Mouse (Mus musculus) CH12.LX (cell line): ENCODE measurements around the gene Ppp2r3a. TPM values are rescaled to one million over a fixed set of nuclear protein-coding genes. Genes with fewer than 3 reads are reported as not detected.

Experiments used
- DNase-seq: peaks from one replicate; pipeline ENCODE4 v3.0.0-alpha.2; 2013; ENCODE audit errors: extremely low read depth
- H3K27ac ChIP-seq: 2 replicates; pipeline ENCODE4 v1.5.1; 2012; ENCODE audit warnings: low read depth, mild to moderate bottlenecking, control low read depth, moderate library complexity; ENCODE audit not compliant: insufficient read depth
- H3K27me3 ChIP-seq: replicated peaks from 2 replicates; pipeline ENCODE3; 2012; ENCODE audit warnings: inconsistent platforms
- H3K36me3 ChIP-seq, 2 experiments: replicated peaks in 1 of 2; 2 replicates each; pipeline versions ENCODE3 to v1.6.1; 2012; ENCODE audit warnings: inconsistent platforms in 1 of 2, low read length in 1 of 2, mild to moderate bottlenecking in 1 of 2, mixed read lengths in 1 of 2, moderate library complexity in 1 of 2; ENCODE audit not compliant: control insufficient read depth in 1 of 2, insufficient read depth in 1 of 2
- H3K4me1 ChIP-seq, 2 experiments: 2 replicates each; pipeline ENCODE4 v1.6.1; 2012; ENCODE audit warnings: inconsistent platforms in 1 of 2, moderate library complexity in 1 of 2; ENCODE audit not compliant: insufficient read depth in 2 of 2, control insufficient read depth in 1 of 2
- H3K4me2 ChIP-seq: 2 replicates; pipeline ENCODE4 v1.6.1; 2012; ENCODE audit warnings: low read depth, mild to moderate bottlenecking, control low read depth; ENCODE audit not compliant: poor library complexity, insufficient read depth, severe bottlenecking
- H3K4me3 ChIP-seq, 3 experiments: fragments of 150-350 bp in 1 of 3; sonication (generic) in 1 of 3; replicated peaks in 1 of 3; 2 replicates each; pipeline versions ENCODE3 to v1.5.1; 2011 to 2012; ENCODE audit warnings: low read depth in 2 of 3, low read length in 2 of 3, mild to moderate bottlenecking in 2 of 3, moderate library complexity in 2 of 3, control low read depth in 1 of 3, improper control_type of control experiment in 1 of 3, inconsistent platforms in 1 of 3, mixed read lengths in 1 of 3; ENCODE audit not compliant: poor library complexity in 1 of 3
- H3K79me2 ChIP-seq: replicated peaks from 2 replicates; pipeline ENCODE4 v1.6.1; 2012; ENCODE audit warnings: mild to moderate bottlenecking, moderate library complexity; ENCODE audit not compliant: control insufficient read depth, poor library complexity, insufficient read depth, severe bottlenecking; ENCODE audit errors: extremely low read depth
- H3K9ac ChIP-seq: 2 replicates; pipeline ENCODE4 v1.6.1; 2012; ENCODE audit warnings: low read depth, mild to moderate bottlenecking, control low read depth, moderate library complexity; ENCODE audit not compliant: insufficient read depth
- H3K9me3 ChIP-seq: replicated peaks from 2 replicates; pipeline ENCODE3; 2012; ENCODE audit warnings: low read length, inconsistent platforms, mixed read lengths
- CHD1 ChIP-seq: IDR thresholded peaks from 2 replicates; pipeline ENCODE4 v1.6.1; 2012; ENCODE audit warnings: low read depth, low read length, improper control_type of control experiment, inconsistent platforms
- CHD2 ChIP-seq: IDR thresholded peaks from 2 replicates; pipeline ENCODE4 v1.6.1; 2011; ENCODE audit warnings: low read length, improper control_type of control experiment
- ETS1 ChIP-seq: conservative IDR thresholded peaks from 2 replicates; pipeline ENCODE4 v1.6.1; 2012; ENCODE audit warnings: low read depth, mild to moderate bottlenecking, inconsistent platforms, low read length, improper control_type of control experiment, moderate library complexity
- SIN3A ChIP-seq: IDR thresholded peaks from 2 replicates; pipeline ENCODE4 v1.6.1; 2012; ENCODE audit warnings: low read length, improper control_type of control experiment, inconsistent platforms
- TCF12 ChIP-seq: IDR thresholded peaks from 2 replicates; pipeline ENCODE4 v1.6.1; 2014; ENCODE audit warnings: low read depth, mild to moderate bottlenecking, inconsistent platforms, low read length, improper control_type of control experiment
- ZNF384 ChIP-seq: IDR thresholded peaks from 2 replicates; pipeline ENCODE4 v1.6.1; 2012; ENCODE audit warnings: low read depth, low read length, improper control_type of control experiment, inconsistent platforms
- dilution Hi-C: fragments of 300-500 bp; cut with MboI; formaldehyde crosslinking; loops from 2 replicates; pipeline ENCODE4 v1.14.3; 2020; ENCODE audit warnings: low sequenced_read_pairs; ENCODE audit not compliant: extremely low pct_unique_long_range_greater_than_20kb, extremely low pct_ligation_motif_present
- in situ Hi-C: fragments of 300-500 bp; cut with MboI; formaldehyde crosslinking; loops from 3 replicates; pipeline ENCODE4 v1.14.3; 2019; ENCODE audit warnings: low sequenced_read_pairs, low pct_ligation_motif_present, low pct_unique_long_range_greater_than_20kb, mixed read lengths
- polyA plus RNA-seq: library from polyadenylated mRNA; unstranded; fragments of >175 nt; gene quantifications from 2 replicates; pipeline ENCODE4 v1.2.1, GENCODE M21; 2012; ENCODE audit warnings: low read depth; ENCODE audit not compliant: insufficient read length
- total RNA-seq, 2 experiments: library from RNA; depleted of rRNA; stranded (reverse); fragments of 300-350 nt in 1 of 2; fragments of >200 nt in 1 of 2; gene quantifications; 2 replicates each; pipeline ENCODE4 v1.2.3; 2012 to 2014

Ppp2r3a gene
- total and polyA plus RNA-seq, 3 experiments: 1.2 to 2.1 (median 1.8) TPM

- peaks cover 0 to 22% of the 10 kb centered on the region in 2 experiments for H3K36me3 ChIP-seq
- no peaks in the 10 kb centered on the region for H3K27me3 ChIP-seq
- in situ Hi-C loops (no loop called here), dilution Hi-C loops (no loop called here)
- peaks cover 86% of the 10 kb centered on the region for H3K79me2 ChIP-seq
- H3K27ac ChIP-seq: 0 out of 2 replicates have a peak overlapping the region, but pooled peaks have one; percentile 31
- H3K9ac ChIP-seq: peak overlapping the region; percentile 68
- peak; percentile 45 for DNase-seq
- TF ChIP-seq CHD2 (peak; percentile 74), TCF12 (no peak), ETS1 (no peak)
- H3K4me1 ChIP-seq: peaks cover 6 to 35% of the 10 kb centered on the region in 2 experiments; a peak in 3 of 4 replicates
- peak overlapping the region; percentile 81 for H3K4me2 ChIP-seq
- no peaks in the 10 kb centered on the region for H3K9me3 ChIP-seq
- peak overlapping the region; percentile 53 to 98 (median 86) for H3K4me3 ChIP-seq
Measured at GRCm38 (mm10) chr9:101078579-101078978, 173.0 kb downstream of the Ppp2r3a start.

GRCm38 (mm10) chr9:101077486-101077885 is 174.1 kb downstream of the Ppp2r3a start:
- H3K9ac ChIP-seq: peak overlapping the region; percentile 99
- peak; percentile 78 for TF ChIP-seq CHD1
- TF ChIP-seq TCF12: no peak
- in situ Hi-C loops (no loop called here), dilution Hi-C loops (no loop called here)
- peak overlapping the region; percentile 92 for H3K4me2 ChIP-seq
- peaks cover 6 to 37% of the 10 kb centered on the region in 2 experiments; a peak in 3 of 4 replicates for H3K4me1 ChIP-seq
- no peaks in the 10 kb centered on the region for H3K9me3 ChIP-seq
- peaks cover 76% of the 10 kb centered on the region for H3K79me2 ChIP-seq
- peak overlapping the region; percentile 86 to 98 (median 97) for H3K4me3 ChIP-seq
- H3K36me3 ChIP-seq: peaks cover 0 to 20% of the 10 kb centered on the region in 2 experiments
- no peak overlapping the region for H3K27ac ChIP-seq
- DNase-seq: no peak
- no peaks in the 10 kb centered on the region for H3K27me3 ChIP-seq

GRCm38 (mm10) chr9:101076095-101076875 is 175.3 kb downstream of the Ppp2r3a start:
- H3K36me3 ChIP-seq: peaks cover 0 to 20% of the 10 kb centered on the region in 2 experiments
- H3K79me2 ChIP-seq: peaks cover 65% of the 10 kb centered on the region
- no peaks in the 10 kb centered on the region for H3K27me3 ChIP-seq
- no peak overlapping the region for H3K27ac ChIP-seq
- H3K9ac ChIP-seq: peak overlapping the region; percentile 99
- no peak for DNase-seq
- peaks cover 6 to 31% of the 10 kb centered on the region in 2 experiments; a peak in 3 of 4 replicates for H3K4me1 ChIP-seq
- in situ Hi-C loops (no loop called here), dilution Hi-C loops (no loop called here)
- TF ChIP-seq ZNF384: no peak
- peak; percentile 63 for TF ChIP-seq SIN3A
- no peaks in the 10 kb centered on the region for H3K9me3 ChIP-seq
- H3K4me3 ChIP-seq: peak overlapping the region; percentile 86 to 98 (median 97)
- peak overlapping the region; percentile 92 for H3K4me2 ChIP-seq
